Mouse (Mus musculus): Measurements from ENCODE around the gene Agap1. TPM values are rescaled to one million over a fixed set of nuclear protein-coding genes. Genes with fewer than 3 reads are reported as not detected.

Agap1 gene
- polyA plus RNA-seq, 1 experiment = 4.3 TPM

- Histone ChIP-seq H3K27ac (ENCODE audit: control insufficient read depth, insufficient read depth, low read length) (no peak overlapping the region), H3K4me1 (replicated peaks; ENCODE audit: control insufficient read depth, insufficient read depth, low read length) (no peaks in the 10 kb centered on the region), H3K27me3 (ENCODE audit: control insufficient read depth, insufficient read depth, low read length) (no peaks in the 10 kb centered on the region), H3K4me3 (ENCODE audit: control insufficient read depth, insufficient read depth, low read length) (no peak overlapping the region), H3K36me3 (ENCODE audit: control insufficient read depth, insufficient read depth, low read length) (no peaks in the 10 kb centered on the region)
- no peak for DNase-seq
- WGBS = 81% methylated on average over 8 of the region's 8 CpGs
- TF ChIP-seq CTCF (IDR thresholded peaks at IDR 0.05; ENCODE audit: borderline replicate concordance, control insufficient read depth, extremely low read depth, insufficient read depth, low read length, poor library complexity) (no peak), POLR2A (IDR thresholded peaks at IDR 0.05; ENCODE audit: control insufficient read depth, extremely low read depth, insufficient read depth, low read length, poor library complexity) (no peak)
Measured at GRCm38 (mm10) chr1:89781861-89782260, 327.3 kb downstream of the Agap1 start.

DNA sequence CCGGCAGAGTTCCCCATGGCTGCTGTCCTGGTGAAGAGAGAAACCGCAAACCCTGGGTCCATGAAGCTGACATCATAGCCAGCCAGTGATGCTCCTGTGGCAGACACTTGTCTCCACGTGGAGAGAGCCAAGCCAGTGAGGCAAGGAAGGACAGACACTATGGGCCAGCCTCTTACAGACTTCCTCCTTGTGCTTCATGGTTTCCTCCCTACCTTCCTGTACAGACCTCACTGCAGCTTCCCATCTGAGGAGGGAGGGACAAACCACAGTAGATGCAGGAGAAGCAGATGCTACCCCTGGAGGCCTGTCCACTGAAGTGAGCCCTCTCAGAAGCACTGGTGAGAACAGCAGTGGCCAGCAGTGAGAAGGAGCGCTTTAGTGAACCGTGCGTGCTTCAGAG is 332.2 kb downstream of the Agap1 start:
- 39% methylated on average over 6 of the region's 6 CpGs for WGBS
- DNase-seq = no peak
- Histone ChIP-seq H3K27me3 (ENCODE audit: control insufficient read depth, insufficient read depth, low read length) (no peaks in the 10 kb centered on the region), H3K4me3 (ENCODE audit: control insufficient read depth, insufficient read depth, low read length) (no peak overlapping the region), H3K27ac (ENCODE audit: control insufficient read depth, insufficient read depth, low read length) (no peak overlapping the region), H3K36me3 (ENCODE audit: control insufficient read depth, insufficient read depth, low read length) (no peaks in the 10 kb centered on the region), H3K4me1 (replicated peaks; ENCODE audit: control insufficient read depth, insufficient read depth, low read length) (no peaks in the 10 kb centered on the region)
- TF ChIP-seq CTCF (IDR thresholded peaks at IDR 0.05; ENCODE audit: borderline replicate concordance, control insufficient read depth, extremely low read depth, insufficient read depth, low read length, poor library complexity) (no peak), POLR2A (IDR thresholded peaks at IDR 0.05; ENCODE audit: control insufficient read depth, extremely low read depth, insufficient read depth, low read length, poor library complexity) (no peak)

DNA sequence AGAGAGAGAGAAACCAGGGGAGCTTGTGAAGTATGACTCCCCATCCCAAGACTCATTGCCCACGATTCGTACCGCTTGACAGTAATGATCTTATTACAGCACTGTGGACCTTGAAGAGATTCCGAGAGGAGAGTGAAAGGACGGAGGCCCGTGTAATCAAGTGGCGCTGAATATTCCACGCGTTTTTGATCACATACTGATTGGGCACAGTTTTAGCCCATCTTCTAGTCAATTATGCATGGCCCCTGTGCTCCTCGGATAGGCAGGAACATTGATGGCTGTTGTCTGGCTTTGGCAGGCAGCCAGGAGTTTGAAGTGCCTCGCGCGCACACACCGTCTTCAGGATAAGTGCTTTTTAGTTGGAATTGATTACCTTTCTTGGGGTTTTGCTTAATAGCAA is 344.1 kb downstream of the Agap1 start:
- Histone ChIP-seq H3K27me3 (ENCODE audit: control insufficient read depth, insufficient read depth, low read length) (no peaks in the 10 kb centered on the region), H3K4me3 (ENCODE audit: control insufficient read depth, insufficient read depth, low read length) (no peak overlapping the region), H3K4me1 (replicated peaks; ENCODE audit: control insufficient read depth, insufficient read depth, low read length) (no peaks in the 10 kb centered on the region), H3K36me3 (ENCODE audit: control insufficient read depth, insufficient read depth, low read length) (no peaks in the 10 kb centered on the region), H3K27ac (ENCODE audit: control insufficient read depth, insufficient read depth, low read length) (no peak overlapping the region)
- 96% methylated on average over 14 of the region's 14 CpGs for WGBS
- TF ChIP-seq CTCF (IDR thresholded peaks at IDR 0.05; ENCODE audit: borderline replicate concordance, control insufficient read depth, extremely low read depth, insufficient read depth, low read length, poor library complexity) (no peak), POLR2A (IDR thresholded peaks at IDR 0.05; ENCODE audit: control insufficient read depth, extremely low read depth, insufficient read depth, low read length, poor library complexity) (no peak)
- DNase-seq = no peak

DNA sequence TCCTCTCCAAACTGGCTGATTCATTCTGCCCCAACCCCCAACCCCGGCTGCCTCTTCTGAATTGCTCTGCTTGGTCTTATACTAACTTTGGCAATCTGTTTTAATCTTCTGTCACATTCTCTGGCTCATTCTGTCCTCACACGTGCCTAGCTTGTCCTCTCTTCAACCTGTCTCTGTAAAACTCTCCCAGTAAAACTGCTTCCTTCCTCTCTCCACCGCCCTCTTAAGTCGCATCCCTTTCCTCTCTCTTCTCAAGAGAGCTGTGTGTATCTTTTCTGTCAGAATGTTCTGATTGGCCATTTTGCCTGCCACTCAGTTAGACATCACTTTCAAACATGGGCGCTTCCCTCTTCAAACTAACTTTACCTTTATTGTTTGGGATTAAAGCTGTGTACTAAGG is 346.9 kb downstream of the Agap1 start:
- H3K27ac ChIP-seq (ENCODE audit: control insufficient read depth, insufficient read depth, low read length) = no peak overlapping the region
- H3K36me3 ChIP-seq (ENCODE audit: control insufficient read depth, insufficient read depth, low read length) = no peaks in the 10 kb centered on the region
- H3K4me1 ChIP-seq (replicated peaks; ENCODE audit: control insufficient read depth, insufficient read depth, low read length) = no peaks in the 10 kb centered on the region
- no peak overlapping the region for H3K4me3 ChIP-seq (ENCODE audit: control insufficient read depth, insufficient read depth, low read length)
- no peak for DNase-seq
- WGBS = 78% methylated on average over 5 of the region's 5 CpGs
- TF ChIP-seq POLR2A (IDR thresholded peaks at IDR 0.05; ENCODE audit: control insufficient read depth, extremely low read depth, insufficient read depth, low read length, poor library complexity) (no peak), CTCF (IDR thresholded peaks at IDR 0.05; ENCODE audit: borderline replicate concordance, control insufficient read depth, extremely low read depth, insufficient read depth, low read length, poor library complexity) (no peak)
- no peaks in the 10 kb centered on the region for H3K27me3 ChIP-seq (ENCODE audit: control insufficient read depth, insufficient read depth, low read length)

DNA sequence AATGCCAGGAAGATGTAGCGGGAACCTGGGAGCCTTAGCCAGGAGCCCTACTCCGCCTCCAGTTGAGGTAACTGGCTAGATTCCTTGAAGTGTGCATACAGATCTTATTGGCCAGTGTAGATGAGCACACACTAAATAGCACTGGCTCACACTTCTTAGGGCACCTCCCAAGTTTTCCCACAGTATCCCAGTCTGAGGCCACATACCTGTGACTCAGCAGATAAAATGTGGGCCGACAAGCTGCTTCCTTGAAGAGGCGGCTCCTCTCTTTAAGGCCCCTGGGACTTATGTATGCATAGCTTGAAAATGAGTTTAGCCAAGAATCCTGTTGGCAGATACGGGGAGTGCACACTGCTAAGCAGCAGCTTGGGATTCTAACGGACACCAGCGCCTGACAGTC is 350.4 kb downstream of the Agap1 start:
- 92% methylated on average over 7 of the region's 7 CpGs for WGBS
- Histone ChIP-seq H3K4me1 (replicated peaks; ENCODE audit: control insufficient read depth, insufficient read depth, low read length) (no peaks in the 10 kb centered on the region), H3K27ac (ENCODE audit: control insufficient read depth, insufficient read depth, low read length) (no peak overlapping the region), H3K27me3 (ENCODE audit: control insufficient read depth, insufficient read depth, low read length) (no peaks in the 10 kb centered on the region), H3K36me3 (ENCODE audit: control insufficient read depth, insufficient read depth, low read length) (no peaks in the 10 kb centered on the region), H3K4me3 (ENCODE audit: control insufficient read depth, insufficient read depth, low read length) (no peak overlapping the region)
- DNase-seq = no peak
- TF ChIP-seq CTCF (IDR thresholded peaks at IDR 0.05; ENCODE audit: borderline replicate concordance, control insufficient read depth, extremely low read depth, insufficient read depth, low read length, poor library complexity) = no peak
- no peak for TF ChIP-seq POLR2A (IDR thresholded peaks at IDR 0.05; ENCODE audit: control insufficient read depth, extremely low read depth, insufficient read depth, low read length, poor library complexity)

DNA sequence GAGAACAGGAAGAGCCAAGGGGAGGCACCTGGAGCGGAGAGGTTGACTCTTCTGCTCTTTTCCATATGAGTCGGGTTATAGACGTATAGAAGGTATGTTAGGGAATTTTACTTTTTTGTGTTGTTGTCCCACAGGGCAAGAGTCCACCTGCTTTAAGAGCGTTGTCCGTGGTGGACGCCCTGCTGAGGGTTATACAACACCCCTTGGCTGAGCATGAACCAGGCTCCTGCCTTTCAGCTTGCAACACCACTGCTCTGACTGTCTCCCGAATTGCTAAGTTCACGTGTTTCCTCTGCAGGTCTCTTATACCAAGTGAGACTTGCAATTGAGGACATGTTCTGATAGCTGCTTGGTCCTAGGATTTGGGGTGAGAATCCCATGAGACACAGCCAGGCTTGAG is 358.2 kb downstream of the Agap1 start:
- WGBS = 97% methylated on average over 8 of the region's 8 CpGs
- Histone ChIP-seq H3K27ac (ENCODE audit: control insufficient read depth, insufficient read depth, low read length) (no peak overlapping the region), H3K4me3 (ENCODE audit: control insufficient read depth, insufficient read depth, low read length) (no peak overlapping the region)

More for the DNA sequence above, 358.2 kb downstream of the Agap1 start:
- DNase-seq = no peak
- TF ChIP-seq CTCF (IDR thresholded peaks at IDR 0.05; ENCODE audit: borderline replicate concordance, control insufficient read depth, extremely low read depth, insufficient read depth, low read length, poor library complexity) = no peak
- TF ChIP-seq POLR2A (IDR thresholded peaks at IDR 0.05; ENCODE audit: control insufficient read depth, extremely low read depth, insufficient read depth, low read length, poor library complexity) = no peak
- Histone ChIP-seq H3K36me3 (ENCODE audit: control insufficient read depth, insufficient read depth, low read length) (no peaks in the 10 kb centered on the region), H3K4me1 (replicated peaks; ENCODE audit: control insufficient read depth, insufficient read depth, low read length) (no peaks in the 10 kb centered on the region), H3K27me3 (ENCODE audit: control insufficient read depth, insufficient read depth, low read length) (no peaks in the 10 kb centered on the region)

Data from thymus, adult 2 months (tissue).